Mouse (Mus musculus): Measurements from ENCODE around the gene Tnr.

Gene Tnr

DNA sequence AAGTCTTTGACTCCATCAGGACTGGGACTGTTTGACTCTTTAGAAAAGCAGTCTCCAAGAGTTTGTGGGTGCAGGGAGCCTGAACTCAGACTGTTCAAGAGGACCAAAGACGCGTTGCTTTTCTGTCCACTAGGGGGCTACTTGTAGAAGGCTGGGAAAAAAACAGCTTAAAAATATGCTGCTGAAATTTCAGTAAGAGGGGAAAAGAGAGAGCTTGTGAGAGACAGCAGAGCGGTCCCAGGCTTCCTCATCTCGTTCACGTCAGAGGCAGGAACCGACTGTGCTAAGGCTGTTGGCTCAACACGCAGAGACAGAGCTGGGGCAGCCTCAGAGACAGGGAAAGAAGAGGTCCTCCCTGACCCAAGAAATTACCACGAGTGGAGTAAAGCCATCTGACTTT is at the start of gene Tnr:
TSS of gene Tnr (plus strand) at position 192 of the 400 bp plus-strand sequence.
- DNase-seq (ENCODE audit: low read depth, low spot score) = peak; percentile 2

DNA sequence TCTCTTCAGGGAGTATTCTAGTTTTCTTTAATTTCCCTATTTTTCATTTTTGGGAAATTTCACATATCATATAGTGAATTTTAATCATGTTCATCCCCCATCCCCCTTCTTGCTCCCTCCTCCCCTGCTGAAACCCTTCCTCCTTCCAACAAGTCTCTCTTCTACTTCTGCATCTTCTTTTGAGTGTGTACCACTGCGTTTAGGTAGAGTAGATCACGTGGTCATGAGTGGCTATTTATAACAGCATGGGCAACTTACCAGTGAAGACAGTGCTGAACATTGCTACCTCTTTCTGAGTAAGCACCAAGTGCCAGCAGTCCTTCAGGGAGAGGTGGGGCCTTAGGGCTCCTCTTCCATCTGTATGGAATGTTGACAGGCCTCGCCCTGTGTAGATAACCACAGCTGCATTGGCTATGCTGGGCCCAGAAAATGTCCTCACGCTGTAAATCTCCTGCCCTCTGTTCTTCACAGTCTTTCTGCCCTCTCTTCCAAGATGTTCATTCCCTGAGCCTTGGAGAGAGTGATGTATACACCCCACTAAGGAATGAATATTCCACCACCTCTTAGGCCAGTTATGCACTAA is 33.6 kb upstream of the Tnr start:
- no peak for DNase-seq (ENCODE audit: low read depth, low spot score)

DNA sequence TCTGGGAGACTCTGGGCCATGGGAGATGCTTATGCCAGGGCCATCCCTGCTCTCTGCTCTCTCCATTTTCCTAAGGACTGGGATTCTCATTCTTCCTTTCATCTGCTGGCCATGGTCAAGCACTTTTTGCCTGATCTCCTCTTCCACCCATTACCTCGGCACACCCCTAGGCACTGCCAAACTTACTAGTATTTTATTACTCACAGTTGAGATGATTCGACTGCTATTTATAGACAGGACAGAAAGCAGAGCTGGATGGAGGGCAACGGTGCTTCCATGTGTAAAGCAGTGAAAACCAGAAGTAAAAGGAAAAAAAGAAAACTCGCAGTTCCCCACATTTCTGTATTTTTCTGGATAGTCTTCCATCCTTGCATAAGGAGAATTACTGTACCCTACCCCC is 31.0 kb upstream of the Tnr start:
- no peak for DNase-seq (ENCODE audit: low read depth, low spot score)

DNA sequence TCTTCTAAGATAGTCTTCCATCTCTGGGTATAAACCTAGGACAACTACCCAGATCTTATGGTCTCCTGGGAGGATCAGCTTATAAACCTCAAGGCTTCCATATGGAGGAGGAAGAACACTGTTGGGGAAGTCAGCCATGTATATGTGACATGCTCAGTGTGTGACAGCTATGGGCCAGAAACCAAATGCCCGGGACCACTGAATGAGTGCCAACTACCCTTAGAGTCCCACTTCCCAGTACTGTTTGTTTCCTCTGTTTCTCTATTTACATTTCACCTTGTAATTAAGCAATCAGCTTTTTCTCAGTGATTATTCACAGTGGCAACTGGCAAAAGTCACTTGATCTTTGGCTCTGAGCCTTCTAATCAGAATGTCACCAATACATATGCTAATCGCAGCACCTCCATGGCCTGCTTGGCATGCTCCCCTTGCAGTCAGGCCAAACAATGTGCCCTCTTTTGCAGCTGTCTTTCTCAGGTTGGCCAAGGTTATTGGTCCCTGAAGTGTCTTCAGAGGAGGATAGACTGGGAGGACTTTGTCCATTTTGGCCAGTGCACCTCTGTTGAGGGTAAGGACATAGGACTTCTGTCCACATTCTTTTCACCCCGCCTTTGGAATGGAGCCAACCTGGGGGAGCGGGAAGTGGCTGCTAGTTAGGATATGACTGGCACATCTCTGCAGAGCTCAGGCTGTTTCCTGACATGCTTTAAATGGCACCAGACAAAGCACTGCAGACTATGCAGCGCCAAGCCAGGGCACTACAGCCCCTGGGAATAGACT is 29.7 kb upstream of the Tnr start:
- no peak for DNase-seq (ENCODE audit: low read depth, low spot score)

DNA sequence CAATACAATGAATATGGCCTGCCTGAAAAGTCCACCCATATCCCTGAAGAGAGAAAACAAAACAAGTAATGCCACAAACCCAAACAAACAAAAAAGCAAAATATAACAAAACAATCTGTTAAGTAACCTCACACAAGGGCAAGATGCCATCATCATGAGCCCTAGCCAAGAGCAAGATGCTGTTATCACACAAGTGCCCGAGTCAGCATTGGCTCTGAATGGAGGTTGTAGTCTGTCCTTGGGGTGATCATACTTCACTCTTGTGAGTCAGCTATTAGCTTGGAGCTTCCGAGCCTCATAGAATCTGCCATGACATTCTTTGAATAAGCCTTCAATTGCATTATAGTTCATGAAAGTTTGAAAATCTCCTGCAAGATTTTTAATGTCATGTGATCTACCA is 25.3 kb upstream of the Tnr start:
- no peak for DNase-seq (ENCODE audit: low read depth, low spot score)

DNA sequence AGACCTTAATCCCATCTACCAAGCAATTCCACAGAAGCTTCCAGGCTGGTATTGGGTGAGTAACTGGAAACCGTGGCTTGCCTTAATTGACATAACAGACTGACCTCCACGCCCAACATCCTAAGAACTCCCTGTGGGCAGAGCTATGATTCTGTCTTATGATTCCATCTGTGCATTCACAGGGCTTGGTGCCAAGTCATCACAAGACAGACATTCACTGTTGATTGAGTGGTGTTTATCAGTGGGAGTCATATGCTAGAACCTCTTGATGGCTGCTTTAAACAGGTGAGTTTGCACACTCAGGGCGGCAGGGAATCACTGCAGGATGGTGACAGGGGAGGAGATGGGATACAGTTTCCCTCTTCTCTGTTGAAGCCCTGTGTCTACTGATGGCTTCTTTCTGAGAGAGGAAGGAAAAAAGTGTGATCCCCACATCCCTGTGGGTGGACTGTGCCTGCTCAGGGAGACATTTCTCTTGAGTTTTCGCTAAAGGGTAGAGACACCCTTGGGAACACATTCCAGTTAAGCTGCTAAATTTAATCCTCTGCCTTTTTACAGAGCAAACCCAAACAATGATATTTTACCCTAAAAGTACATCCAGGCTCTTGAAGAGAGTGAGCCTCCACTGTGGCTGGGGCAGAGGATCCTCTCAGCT is 23.6 kb upstream of the Tnr start:
- DNase-seq (ENCODE audit: low read depth, low spot score) = no peak

DNA sequence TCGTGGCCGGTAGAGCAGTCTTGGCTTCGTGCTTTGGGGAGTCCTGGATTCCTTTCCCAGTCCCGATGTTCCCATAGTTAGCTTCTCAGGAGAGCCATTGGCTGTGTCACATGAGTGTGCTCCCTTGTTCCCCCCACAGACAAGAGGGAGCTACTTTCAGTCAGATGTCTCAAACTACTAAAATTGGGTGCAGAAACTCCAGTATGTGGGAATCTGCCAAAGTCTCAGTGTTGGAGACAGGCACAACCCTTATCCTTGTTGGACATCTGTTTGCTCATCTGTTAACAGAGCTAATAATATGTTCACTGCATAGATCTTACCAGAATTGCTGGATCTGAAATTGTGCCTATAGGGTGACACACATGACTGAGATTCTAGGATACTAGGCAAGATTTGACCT is 21.7 kb upstream of the Tnr start:
- DNase-seq (ENCODE audit: low read depth, low spot score) = no peak

DNA sequence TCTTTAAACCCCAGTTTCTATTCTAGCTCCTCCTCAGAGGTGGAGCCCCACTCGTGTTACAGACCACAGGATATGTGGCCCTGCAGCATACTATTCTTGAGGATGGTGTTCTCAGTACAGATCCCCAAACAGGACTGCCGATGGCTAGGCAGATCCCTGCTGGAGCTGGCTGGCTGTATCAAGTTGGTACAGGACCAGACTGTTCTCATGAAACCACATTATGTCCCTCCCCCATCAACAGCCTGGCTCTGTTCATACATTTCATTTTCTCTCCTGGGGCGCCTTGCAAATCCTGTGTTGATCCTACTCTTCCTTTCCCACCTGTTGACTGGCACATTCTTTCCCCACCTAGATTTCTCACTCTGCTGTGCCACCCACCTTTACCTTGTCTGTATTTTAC is 12.9 kb upstream of the Tnr start:
- no peak for DNase-seq (ENCODE audit: low read depth, low spot score)

DNA sequence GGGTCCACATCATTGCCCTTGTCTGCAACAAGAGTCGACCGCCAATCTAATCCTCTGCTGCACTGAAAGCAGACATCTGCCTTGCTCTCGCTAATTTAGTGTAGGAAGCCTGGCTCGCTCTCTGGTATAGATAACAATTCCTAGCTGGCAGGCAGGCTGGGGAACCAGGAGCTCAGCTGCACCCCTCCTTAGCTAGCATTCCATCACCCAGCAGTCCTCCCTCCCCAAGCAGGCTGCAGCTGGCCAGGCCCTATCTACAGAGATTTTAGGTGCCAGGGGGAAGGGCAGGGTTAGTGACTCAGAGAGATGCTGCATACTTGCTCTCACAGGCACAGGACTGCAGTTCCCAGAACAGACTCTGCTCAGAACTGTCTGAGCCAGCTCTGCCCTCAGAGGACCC is 5.9 kb upstream of the Tnr start:
- DNase-seq (ENCODE audit: low read depth, low spot score) = no peak

DNA sequence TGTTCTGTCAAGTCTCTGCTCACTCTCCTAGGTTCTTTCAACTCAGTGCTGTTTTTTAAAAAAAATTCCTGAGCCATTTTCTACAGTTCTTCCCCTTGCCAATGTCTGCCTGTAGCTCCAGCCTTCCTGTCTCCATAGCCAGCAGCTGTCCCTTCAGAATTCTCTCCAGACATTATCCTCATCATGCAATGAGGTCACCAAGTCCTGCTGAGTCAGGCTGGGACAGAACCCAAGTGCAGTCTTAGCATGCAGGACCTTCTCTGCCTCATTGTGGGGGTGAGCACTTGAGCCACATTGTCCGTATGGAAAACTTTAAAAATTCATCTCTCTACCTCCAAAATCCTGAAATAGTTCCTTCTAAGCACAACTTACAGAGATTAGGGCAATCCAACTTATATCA is 4.4 kb upstream of the Tnr start:
- no peak for DNase-seq (ENCODE audit: low read depth, low spot score)

DNA sequence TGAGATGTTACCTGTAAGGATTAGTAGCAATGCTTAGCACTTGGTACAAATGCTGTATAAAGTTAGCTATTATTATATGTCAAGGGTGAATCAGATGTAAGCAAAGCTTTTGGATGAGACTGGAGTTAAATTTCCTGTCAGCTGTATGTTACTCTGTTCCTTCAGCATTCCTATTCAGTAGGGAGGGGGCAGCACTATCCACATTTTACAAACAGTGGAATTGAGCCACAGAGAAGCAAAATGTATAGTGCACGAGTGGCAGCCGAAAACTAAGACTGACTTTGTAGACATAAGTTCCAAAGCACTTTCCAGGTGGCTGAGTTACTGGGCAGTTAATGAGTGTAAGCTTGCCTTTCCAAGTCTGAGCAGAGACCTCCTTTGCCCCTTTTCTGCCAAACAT is 500 bp upstream of the Tnr start:
- DNase-seq (ENCODE audit: low read depth, low spot score) = no peak

DNA sequence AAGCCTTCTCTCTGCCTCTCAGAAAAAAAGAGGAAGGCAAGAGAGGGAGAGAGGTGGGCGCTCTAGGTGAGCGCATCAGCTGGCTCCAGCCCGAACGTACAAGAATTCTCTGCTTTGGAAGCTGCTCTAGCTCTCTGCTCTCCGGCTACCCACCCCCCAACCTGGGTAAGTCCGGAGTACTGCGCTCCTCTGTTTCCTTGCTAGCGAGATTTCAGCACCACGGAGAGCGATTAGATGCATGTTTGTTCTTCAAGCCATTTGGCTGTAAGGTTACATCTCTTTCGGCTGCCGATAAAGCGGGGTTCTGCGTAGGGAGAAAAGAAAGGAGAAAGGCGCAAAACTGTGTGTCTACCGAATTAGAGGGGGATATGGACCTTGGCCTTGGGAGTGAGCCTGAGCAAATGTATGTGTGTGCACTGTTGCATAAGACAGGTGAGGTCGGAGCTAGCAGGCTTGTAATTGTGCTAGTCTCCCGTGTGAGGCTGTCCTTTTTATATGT is 531 bp downstream of the Tnr start:
- peak; percentile 5 for DNase-seq (ENCODE audit: low read depth, low spot score)

DNA sequence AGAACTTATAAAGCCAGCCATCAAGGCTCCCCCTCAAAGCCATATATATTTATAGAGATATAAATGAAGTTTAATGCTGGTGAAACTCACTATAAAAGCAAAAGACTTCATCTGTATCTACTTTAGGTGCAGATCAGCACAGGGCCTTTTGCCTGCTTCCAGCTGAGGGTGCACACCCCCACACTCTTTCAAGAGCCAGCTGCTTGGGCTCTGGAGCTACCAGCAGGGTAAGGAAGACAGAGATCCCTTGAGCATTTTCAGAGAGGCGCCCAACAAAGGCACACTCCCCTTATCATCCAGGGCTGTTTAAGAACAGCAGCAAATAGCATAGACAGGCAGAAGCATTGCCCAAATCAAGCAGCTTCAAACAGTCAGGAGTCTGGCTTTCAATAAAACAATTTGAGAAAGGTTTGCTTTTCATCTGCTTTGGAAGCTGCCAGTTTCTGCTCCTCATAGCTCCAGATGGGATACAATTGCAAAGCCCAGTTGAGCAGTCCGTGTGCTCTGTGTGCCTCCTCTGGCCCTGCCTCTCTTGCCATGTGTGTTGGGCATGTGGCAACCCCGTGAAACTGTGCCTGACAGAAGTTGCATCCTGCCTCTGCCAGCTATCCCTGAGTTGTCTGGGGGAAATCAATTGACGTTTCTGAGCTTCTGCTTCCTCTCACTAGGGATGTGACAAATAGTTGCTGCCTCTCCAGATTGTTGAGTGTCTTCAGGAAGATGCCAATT is 9.4 kb downstream of the Tnr start:
- DNase-seq (ENCODE audit: low read depth, low spot score) = no peak

DNA sequence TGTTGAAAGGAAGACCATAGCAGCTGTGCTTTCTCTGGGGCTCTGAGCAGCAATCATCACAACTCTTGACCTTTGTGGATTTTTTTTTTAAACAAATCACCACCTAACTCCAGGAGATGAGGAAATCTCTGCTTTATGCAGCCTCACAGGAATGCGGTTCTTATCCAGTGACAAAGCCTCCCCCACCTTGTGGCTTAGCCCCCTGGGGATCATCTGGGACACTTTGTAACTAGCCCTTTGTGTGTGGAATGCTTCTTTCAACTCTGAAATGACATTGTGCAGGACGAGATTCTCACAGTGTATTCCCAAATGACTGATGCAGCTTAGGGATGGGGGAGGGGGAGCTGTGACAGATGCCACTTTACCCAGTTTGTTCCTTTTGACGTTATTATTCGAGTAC is 12.0 kb downstream of the Tnr start:
- DNase-seq (ENCODE audit: low read depth, low spot score) = no peak

DNA sequence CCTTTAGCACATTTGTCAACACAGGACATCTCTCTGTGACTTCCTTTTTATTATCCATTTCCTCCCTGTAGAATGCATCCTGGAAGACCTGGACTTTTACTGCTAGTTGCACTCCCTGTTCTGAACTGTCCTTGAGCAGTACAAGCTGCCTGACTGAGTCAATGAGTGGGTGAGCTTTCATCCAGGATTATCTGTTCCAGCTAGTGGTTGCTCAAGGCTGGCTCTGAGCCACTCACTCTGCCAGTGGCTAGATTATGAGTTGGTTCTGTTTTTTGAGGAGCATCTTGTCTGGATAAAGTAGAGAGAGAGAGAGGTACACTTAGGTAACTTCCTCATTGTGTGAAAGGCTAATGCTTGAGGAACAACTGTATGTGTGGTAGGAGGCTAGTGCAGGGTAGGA is 14.0 kb downstream of the Tnr start:
- no peak for DNase-seq (ENCODE audit: low read depth, low spot score)

DNA sequence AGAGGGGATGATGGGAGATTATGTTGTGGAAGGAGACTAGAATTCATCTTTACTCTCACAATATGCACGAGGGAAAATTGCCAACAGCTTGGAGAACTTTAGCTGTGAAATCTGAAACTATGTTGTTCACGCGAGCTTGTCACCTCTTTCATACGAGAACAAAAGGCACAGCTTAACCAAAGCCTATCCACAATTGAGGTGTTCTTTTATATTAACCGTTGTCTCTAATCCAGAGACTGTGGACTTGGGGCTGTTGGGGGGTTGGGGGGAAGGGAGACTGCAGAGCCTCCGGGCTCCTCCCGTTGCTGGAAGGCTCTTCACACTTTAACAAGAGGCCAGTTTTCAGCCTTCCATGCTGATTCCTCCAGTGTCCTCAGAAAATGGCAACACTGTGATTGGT is 14.5 kb downstream of the Tnr start:
- DNase-seq (ENCODE audit: low read depth, low spot score) = no peak

DNA sequence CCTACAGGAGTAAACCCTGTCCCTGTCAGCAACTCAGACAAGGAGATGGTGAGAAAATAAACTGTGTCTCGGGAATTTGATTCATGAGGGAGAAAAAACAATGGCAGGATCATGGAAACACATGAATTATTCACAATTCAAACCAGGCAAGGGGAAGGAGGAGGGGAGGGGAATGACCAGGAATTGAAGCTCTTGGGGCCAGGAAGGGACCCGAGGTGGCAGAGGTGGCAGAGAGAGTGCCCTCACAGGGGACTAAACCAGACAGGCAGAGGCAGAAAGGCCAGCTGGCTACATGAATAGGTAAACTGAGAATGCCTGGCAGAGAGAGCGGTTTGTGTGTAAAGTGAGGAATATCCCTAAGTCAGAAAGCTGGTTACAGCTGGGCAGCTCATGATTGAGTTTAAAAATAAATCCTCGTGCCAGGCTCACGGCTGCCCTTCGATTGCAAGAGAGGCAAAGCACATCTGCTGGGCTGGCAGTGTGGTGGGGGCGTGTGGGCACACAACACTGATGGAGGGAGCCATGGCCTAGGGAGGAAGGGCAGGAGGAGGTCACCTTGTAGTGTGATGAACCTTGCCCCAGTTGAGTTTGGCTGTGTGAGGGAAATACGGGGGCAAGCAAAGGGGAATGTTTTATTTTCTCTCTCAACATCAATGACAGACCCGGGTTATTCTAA is 22.0 kb downstream of the Tnr start:
- no peak for DNase-seq (ENCODE audit: low read depth, low spot score)

DNA sequence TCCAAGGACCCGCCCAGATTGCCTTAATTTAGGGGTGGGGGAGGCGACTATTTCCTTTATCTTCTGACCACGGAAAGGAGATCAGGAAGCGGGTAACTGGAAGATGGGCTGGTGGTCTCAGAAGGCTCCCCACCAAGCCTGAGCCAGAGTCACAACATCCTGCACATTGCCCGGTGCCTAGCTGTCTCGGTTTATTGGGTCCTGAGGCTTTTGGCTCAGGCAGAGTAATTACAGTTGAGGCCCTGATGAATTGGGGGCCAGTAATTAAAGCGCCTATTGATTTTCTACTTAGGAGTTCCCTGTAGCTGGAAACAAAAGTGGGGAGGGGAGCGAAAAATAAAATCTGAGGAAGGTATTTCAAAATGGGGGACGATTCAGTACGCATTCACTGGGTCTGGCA is 27.5 kb downstream of the Tnr start:
- no peak for DNase-seq (ENCODE audit: low read depth, low spot score)

DNA sequence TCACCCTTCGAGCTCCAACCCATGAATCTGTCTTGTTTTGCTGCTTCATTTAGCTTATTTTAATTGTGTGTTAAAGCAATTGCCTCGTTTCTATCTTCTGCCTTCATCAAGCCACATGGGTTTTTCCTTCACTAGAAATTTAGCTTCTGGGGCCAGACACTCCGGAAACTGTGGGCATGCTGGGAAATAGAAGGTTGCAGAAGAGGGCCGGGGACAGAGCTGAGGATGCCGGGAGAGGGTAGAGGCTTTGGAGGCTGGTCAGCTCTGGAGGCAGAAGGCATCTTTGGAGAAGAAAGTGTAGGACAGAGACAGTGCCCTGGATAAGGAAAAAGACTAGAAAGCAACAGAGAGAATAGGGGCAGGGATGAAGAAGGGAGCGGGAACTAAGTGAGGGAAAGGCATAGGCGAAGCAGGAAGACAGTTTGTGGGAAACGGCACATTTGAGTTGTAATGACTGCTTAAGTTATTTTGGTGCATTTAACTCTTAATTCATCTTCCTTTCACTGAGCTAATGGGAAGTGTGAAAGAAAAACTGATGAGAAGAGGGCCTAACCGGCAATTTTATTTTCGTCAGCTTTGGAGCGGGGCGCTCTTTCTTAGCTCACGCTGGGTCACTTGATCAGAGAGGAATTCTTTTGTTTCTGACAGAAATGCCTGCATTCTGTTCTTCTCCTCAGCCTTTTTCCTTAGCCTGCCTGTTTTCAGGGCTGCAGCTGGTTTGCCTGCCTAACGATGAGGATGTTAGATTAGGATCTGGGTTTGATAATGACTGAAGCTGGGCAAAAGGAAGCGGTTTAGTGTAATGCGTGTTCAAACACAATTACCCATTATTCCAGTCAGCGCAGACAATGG is 28.2 kb downstream of the Tnr start:
- no peak for DNase-seq (ENCODE audit: low read depth, low spot score)

DNA sequence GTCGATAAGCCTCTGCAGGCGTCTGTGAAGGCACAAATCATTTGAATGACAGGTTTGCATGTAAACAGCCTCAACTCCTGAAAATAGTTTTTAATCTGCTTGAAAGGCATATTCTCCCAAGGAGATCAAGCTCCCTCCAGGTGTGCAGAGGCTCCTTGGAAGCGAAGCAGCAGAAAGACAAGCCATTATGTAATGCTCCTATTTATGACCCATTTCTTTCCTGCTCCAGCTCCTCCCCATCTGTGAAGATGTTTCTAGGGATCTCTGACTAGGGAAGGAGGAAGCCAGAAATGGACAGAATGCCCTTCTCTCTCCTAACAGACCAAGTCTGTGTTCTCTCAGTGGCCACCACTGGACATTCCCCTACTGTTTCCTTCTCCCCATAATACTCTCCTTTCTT is 38.0 kb downstream of the Tnr start:
- no peak for DNase-seq (ENCODE audit: low read depth, low spot score)

DNA sequence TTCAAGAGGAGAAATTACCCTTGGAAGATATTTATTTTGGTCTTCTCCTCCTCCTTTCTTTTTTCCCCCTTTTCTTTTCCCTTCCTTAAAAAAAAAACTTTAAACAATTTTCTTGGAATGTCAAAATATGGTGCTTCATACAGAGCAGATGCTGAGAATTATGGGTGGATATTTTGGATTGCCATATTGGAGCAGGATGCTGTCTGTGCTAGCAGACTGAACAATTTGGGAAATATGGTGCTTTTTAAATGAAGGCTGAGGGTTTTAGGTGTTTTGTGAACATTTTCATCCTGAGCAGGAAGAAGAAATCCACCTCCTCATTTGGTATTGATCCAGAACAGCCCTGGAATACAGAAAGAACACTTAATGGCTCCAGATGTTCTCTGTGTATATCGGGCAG is 41.6 kb downstream of the Tnr start:
- DNase-seq (ENCODE audit: low read depth, low spot score) = no peak
